Mouse (Mus musculus): ENCODE data around the gene Lpin1.

GRCm38 (mm10) chr12:16600374-16600773 is 10.4 kb downstream of the Lpin1 start:
- TF ChIP-seq POLR2A (IDR thresholded peaks at IDR 0.05; ENCODE audit: borderline replicate concordance, low read depth, low read length) = no peak
- no peak for TF ChIP-seq CTCF (IDR thresholded peaks at IDR 0.05; ENCODE audit: low read depth, low read length)
